Mouse (Mus musculus) left cerebral cortex, adult 9 months (tissue): Measurements from ENCODE around the gene Hip1r.

Source experiments
- DNase-seq, 2 experiments: peaks; one replicate each; pipeline ENCODE4 v3.0.0; 2022; ENCODE audit warnings: low spot score in 2 of 2

Hip1r gene

GRCm38 (mm10) chr5:123972453-123972852, 975 bp upstream of the Hip1r start:
- DNase-seq = no peak

- DNase-seq = no peak
These were observed 704 bp downstream of the Hip1r start for GRCm38 (mm10) chr5:123974179-123974485.

GRCm38 (mm10) chr5:123974616-123975111, 1.2 kb downstream of the Hip1r start:
- no peak for DNase-seq

GRCm38 (mm10) chr5:123975668-123976180, 2.3 kb downstream of the Hip1r start:
- DNase-seq = no peak

- no peak for DNase-seq
These were observed 3.8 kb downstream of the Hip1r start for GRCm38 (mm10) chr5:123977231-123977630.

- DNase-seq = no peak
These were observed 4.7 kb downstream of the Hip1r start for GRCm38 (mm10) chr5:123978131-123978530.

GRCm38 (mm10) chr5:123979221-123979979, 6.0 kb downstream of the Hip1r start:
- DNase-seq = no peak

GRCm38 (mm10) chr5:123979980-123980369, 6.5 kb downstream of the Hip1r start:
- DNase-seq = no peak

- DNase-seq = no peak
These were observed 7.3 kb downstream of the Hip1r start for GRCm38 (mm10) chr5:123980521-123981249.

GRCm38 (mm10) chr5:123981250-123981554, 7.8 kb downstream of the Hip1r start:
- no peak for DNase-seq

GRCm38 (mm10) chr5:123982838-123983237, 9.4 kb downstream of the Hip1r start:
- no peak for DNase-seq

GRCm38 (mm10) chr5:123985434-123985833, 12.0 kb downstream of the Hip1r start:
- no peak for DNase-seq

- no peak for DNase-seq
These were observed 13.5 kb downstream of the Hip1r start for GRCm38 (mm10) chr5:123986925-123987324.

- DNase-seq = no peak
These were observed 14.1 kb downstream of the Hip1r start for GRCm38 (mm10) chr5:123987511-123987910.

GRCm38 (mm10) chr5:123989941-123990885, 16.8 kb downstream of the Hip1r start:
- DNase-seq = no peak

- DNase-seq = no peak
These were observed 17.9 kb downstream of the Hip1r start for GRCm38 (mm10) chr5:123991321-123991720.

GRCm38 (mm10) chr5:123992193-123992637, 18.8 kb downstream of the Hip1r start:
- DNase-seq = no peak

GRCm38 (mm10) chr5:123992794-123993193, 19.4 kb downstream of the Hip1r start:
- peak in 1 of 2 experiments; percentile 91 for DNase-seq

- peak in 1 of 2 experiments; percentile 85 for DNase-seq
These were observed 20.0 kb downstream of the Hip1r start for GRCm38 (mm10) chr5:123993263-123994036.

- no peak for DNase-seq
These were observed 21.0 kb downstream of the Hip1r start for GRCm38 (mm10) chr5:123994468-123994867.

GRCm38 (mm10) chr5:123995388-123995787, 22.0 kb downstream of the Hip1r start:
- no peak for DNase-seq
